Mouse (Mus musculus) G1E (cell line): ENCODE data around the gene Sdhd. TPM values are rescaled to one million over a fixed set of nuclear protein-coding genes. Genes with fewer than 3 reads are reported as not detected.
"Not testable (repeated sequence)": the region's sequence is repeated elsewhere in the genome, so short reads cannot be mapped to it uniquely, and the experiment has no call there.

ENCODE experiments used
- ATAC-seq: 2 replicates; pipeline ENCODE4 v1.8.0; 2016; ENCODE audit warnings: mild to moderate bottlenecking; ENCODE audit not compliant: insufficient number of reproducible peaks, poor library complexity, low FRiP score, severe bottlenecking; ENCODE audit errors: extremely low read depth
- DNase-seq: peaks from one replicate; pipeline ENCODE4 v3.0.0; 2012; ENCODE audit warnings: low spot score
- H3K27me3 ChIP-seq: 2 replicates; pipeline ENCODE4 v1.6.1; 2012; ENCODE audit warnings: mild to moderate bottlenecking, low read length, inconsistent platforms; ENCODE audit not compliant: insufficient read depth
- H3K36me3 ChIP-seq: replicated peaks from 2 replicates; pipeline ENCODE3; 2012; ENCODE audit warnings: mild to moderate bottlenecking, inconsistent platforms
- H3K4me1 ChIP-seq: 2 replicates; pipeline ENCODE4 v1.6.1; 2012; ENCODE audit warnings: low read depth, low read length, inconsistent platforms, mixed read lengths; ENCODE audit not compliant: insufficient read depth
- H3K4me3 ChIP-seq: 2 replicates; pipeline ENCODE4 v1.5.1; 2012; ENCODE audit warnings: low read depth, mild to moderate bottlenecking, inconsistent platforms, low read length, moderate library complexity, mixed read lengths
- H3K9me3 ChIP-seq: replicated peaks from 2 replicates; pipeline ENCODE4 v1.6.1; 2012; ENCODE audit warnings: inconsistent platforms
- CTCF ChIP-seq: IDR thresholded peaks from 2 replicates; pipeline ENCODE4 v1.5.1; 2012; ENCODE audit warnings: low read depth, low read length, inconsistent platforms, mixed read lengths
- GATA1 ChIP-seq: IDR thresholded peaks from 2 replicates; pipeline ENCODE4 v1.6.1; 2012; ENCODE audit warnings: borderline replicate concordance, low read length, inconsistent platforms, mixed read lengths
- GATA2 ChIP-seq: IDR thresholded peaks from 2 replicates; pipeline ENCODE4 v1.6.1; 2012; ENCODE audit warnings: low read depth, low read length, inconsistent platforms, borderline replicate concordance
- POLR2AphosphoS5 ChIP-seq: IDR thresholded peaks from 2 replicates; pipeline ENCODE4 v1.6.1; 2012; ENCODE audit warnings: low read depth, low read length, inconsistent platforms; ENCODE audit not compliant: insufficient replicate concordance
- TAL1 ChIP-seq: conservative IDR thresholded peaks from 2 replicates; pipeline ENCODE4 v1.6.1; 2012; ENCODE audit warnings: low read depth, low read length, inconsistent platforms, mixed read lengths
- polyA plus RNA-seq: library from polyadenylated mRNA; stranded (reverse); fragments of >175 nt; gene quantifications from 2 replicates; pipeline ENCODE4 v1.2.3, GENCODE M21; 2012
- total RNA-seq, 2 experiments: library from RNA; stranded (forward) in 1 of 2; stranded (reverse) in 1 of 2; fragments of 200-1000 nt in 1 of 2; fragments of >200 nt in 1 of 2; fragmentation: Nextera tagmentation in 1 of 2; gene quantifications; 2 replicates each; pipeline ENCODE4 v1.2.3; 2014 to 2017

Sdhd gene
- 103 and 109 TPM in 2 replicates for total RNA-seq (2014; fragmentation: Nextera tagmentation)
- 267 and 296 TPM in 2 replicates for total RNA-seq (2017)
- polyA plus RNA-seq, result 32.3 and 45.2 TPM in 2 replicates

DNA sequence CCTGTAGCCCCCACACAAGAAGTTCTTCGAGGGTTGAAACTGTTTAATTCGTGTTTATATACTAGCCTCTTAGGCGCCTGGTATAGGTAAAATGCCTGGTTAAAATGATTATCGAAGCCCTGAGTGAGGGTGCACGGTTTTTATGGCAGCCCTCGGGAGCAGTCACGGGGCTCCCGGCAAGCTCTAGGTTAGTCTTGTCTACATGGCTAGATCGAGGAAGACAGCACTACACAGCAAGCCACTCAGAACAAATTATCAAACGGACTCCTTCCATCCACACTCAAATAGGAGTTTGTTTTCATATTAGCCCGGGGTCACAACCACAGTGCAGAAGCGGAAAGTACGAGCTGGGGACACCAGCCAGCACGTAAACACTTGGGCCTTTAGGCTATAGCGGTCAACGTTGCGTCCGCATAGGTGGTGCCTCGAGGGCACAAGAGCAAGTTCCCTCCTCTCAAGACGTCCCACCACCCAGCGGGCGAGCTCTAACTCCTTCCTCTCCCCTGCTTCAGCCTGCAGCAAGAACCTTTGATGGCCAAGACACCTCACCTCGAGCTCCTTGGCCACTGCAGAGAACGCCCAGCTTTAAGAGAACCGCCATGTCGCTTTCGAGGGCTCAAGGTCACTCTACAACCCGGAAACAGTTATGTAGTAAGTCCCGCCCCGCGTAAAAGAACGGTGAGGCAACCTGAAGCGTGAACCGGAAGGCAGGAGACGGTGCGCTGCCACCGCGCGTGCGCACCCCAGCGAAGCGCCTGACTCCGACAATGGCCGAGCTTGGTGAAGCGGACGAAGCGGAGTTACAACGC lies at the start of gene Sdhd, which contains the start of gene Timm8b:
Sdhd (minus strand) TSS at position 624 of the 809 bp plus-strand sequence.
Timm8b (plus strand) TSS at position 722 of the 809 bp plus-strand sequence.
- no peak for TF ChIP-seq TAL1
- no peak for TF ChIP-seq POLR2AphosphoS5
- TF ChIP-seq GATA1, result no peak
- peaks cover 36% of the 10 kb centered on the region for H3K4me1 ChIP-seq
- peak; percentile 86 for ATAC-seq
- H3K4me3 ChIP-seq, result peak within 1 kb of the TSS; percentile 97
- H3K9me3 ChIP-seq, result no peaks in the 10 kb centered on the region
- H3K27me3 ChIP-seq, result no peaks in the 10 kb centered on the region
- peaks cover 53% of the 10 kb centered on the region for H3K36me3 ChIP-seq
- peak; percentile 84 for DNase-seq

DNA sequence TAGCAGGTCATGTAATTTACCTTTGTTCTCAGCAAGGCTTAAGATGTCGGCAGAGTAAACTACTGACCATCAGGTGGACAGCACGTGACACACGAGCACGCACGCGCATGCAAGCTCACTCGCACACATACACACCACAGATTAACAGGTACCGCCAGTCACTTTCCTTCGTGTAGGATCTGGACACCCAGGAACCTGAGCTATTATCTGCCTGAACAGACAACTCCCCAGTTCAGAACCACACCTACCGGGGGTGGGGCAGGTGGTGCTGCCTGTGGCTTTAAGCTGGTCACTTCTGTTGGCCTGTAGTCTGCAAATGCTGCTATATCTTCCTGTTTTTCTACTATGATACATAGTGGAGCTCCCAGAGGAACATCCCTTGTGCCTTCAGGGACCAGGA lies 46.9 kb upstream of the Sdhd start:
- Histone ChIP-seq H3K27me3 (no peaks in the 10 kb centered on the region), H3K9me3 (no peaks in the 10 kb centered on the region), H3K4me1 (peaks cover 17% of the 10 kb centered on the region), H3K4me3 (no peak overlapping the region), H3K36me3 (peaks cover 93% of the 10 kb centered on the region)
- no peak for DNase-seq
- ATAC-seq, result no peak
- TF ChIP-seq TAL1, result no peak
- no peak for TF ChIP-seq GATA1
- no peak for TF ChIP-seq GATA2
- no peak for TF ChIP-seq CTCF
- TF ChIP-seq POLR2AphosphoS5, result no peak

DNA sequence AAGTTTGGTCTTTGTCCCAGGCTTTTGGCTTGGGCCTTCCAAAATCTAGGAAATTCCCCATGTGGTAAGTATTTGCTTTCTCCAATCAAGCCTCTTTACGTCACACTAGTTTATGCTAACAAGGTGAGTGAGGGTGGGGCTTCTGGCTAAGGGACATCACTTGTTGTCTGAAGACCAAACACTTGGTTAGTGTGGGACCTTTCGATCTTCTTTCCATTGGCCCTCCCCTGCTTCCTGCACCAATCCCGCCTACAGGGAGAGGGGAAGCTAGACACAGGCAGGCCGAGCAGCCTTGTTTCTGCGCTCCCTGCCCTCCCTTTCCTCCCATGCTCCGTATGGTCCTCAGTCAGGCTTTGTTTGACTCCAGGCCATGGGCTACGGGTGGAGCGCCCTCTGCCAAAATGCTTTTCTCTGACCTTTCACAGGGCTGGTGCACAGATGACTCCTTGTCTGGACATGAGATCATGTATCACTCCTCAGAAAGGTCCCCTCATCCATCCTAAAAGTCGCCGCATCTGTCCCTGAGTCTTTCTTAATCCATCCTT lies 43.3 kb upstream of the Sdhd start:
- no peak for ATAC-seq
- DNase-seq, result no peak
- Histone ChIP-seq H3K9me3 (no peaks in the 10 kb centered on the region), H3K36me3 (peaks cover 96% of the 10 kb centered on the region), H3K4me1 (peaks cover 11% of the 10 kb centered on the region; the same call in 1 of the 2 replicates), H3K4me3 (no peak overlapping the region), H3K27me3 (no peaks in the 10 kb centered on the region)
- TF ChIP-seq TAL1, result no peak
- TF ChIP-seq POLR2AphosphoS5, result no peak
- TF ChIP-seq CTCF, result no peak
- no peak for TF ChIP-seq GATA2
- no peak for TF ChIP-seq GATA1

DNA sequence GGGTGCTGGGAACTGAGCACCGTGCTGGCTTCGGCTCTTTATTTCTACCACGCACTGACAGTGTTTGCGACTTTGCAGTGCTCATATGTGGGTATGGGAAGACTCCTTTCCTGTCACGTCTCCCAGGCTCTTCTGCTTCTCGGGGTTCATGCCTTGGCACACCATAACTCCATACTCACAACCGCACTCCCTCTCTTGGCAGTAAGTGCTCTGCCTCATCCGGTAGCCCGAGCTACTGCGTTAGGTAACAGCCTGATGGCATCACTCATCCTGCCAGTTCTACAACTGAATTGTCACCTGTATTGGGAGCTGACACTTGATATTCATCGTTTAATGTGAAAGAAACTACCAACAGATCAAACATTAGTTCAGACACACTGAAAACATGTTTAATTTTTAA lies 30.7 kb upstream of the Sdhd start:
- H3K4me1 ChIP-seq, result peaks cover 10% of the 10 kb centered on the region
- no peaks in the 10 kb centered on the region for H3K27me3 ChIP-seq
- no peak overlapping the region for H3K4me3 ChIP-seq
- H3K9me3 ChIP-seq, result no peaks in the 10 kb centered on the region
- TF ChIP-seq TAL1 (no peak), CTCF (no peak), GATA2 (no peak), POLR2AphosphoS5 (no peak)
- ATAC-seq, result no peak
- DNase-seq, result no peak
- peaks cover 61% of the 10 kb centered on the region for H3K36me3 ChIP-seq

DNA sequence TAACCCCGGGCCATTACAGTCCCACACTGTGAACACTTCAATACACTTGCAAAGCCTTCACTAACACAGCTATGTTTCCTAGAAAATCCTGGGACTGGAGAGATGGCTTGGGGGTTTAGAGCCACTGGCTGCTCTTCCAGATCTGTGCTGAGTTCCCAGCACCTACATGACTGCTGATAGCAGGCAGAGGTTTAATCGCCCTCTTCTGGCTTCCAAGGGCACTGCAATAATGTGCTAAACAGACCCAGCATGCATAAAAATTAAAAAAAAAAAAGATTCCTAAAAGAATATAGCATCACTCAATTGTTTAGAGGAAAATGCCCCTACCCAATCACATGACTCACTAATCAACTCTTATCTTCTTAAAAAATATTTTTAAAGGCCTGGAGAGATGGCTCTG lies 29.4 kb upstream of the Sdhd start:
- no peak for DNase-seq
- TF ChIP-seq TAL1, result no peak
- TF ChIP-seq GATA2, result no peak
- no peak for TF ChIP-seq GATA1
- TF ChIP-seq POLR2AphosphoS5, result no peak
- no peak for TF ChIP-seq CTCF
- ATAC-seq, result no peak
- H3K4me3 ChIP-seq, result no peak overlapping the region
- peaks cover 10% of the 10 kb centered on the region for H3K4me1 ChIP-seq
- no peaks in the 10 kb centered on the region for H3K9me3 ChIP-seq
- H3K27me3 ChIP-seq, result no peaks in the 10 kb centered on the region
- H3K36me3 ChIP-seq, result peaks cover 49% of the 10 kb centered on the region

DNA sequence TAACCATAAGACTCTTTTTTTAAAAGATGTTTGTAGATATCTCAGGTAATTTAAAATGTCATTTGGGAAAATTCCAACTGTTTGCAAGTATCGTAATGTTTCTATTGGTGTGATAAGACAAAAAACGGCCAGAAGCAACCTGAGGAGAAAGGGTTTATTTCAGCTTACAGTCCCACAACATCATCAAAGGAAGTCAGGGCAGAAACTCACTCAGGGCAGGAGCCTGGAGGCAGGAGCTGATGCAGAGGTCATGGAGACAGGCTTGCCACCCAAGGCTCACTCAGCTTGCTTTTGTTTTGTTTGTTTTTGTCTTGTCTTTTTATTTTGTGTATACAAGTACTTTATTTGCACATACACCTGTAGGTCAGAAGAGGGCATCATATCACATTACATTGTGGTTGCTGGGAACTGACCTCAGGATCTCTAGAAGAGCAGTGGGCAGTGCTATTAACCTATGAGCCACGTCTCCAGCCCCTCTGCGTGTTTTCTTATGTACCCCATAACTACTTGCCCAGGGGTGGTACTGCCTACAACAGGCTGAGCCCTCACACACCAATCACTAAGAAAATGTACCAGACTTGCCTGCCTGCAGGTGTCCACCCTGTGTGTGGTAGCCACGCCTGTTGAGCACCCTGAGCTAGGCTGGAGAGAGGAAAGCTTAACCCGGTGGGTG lies 28.5 kb upstream of the Sdhd start:
- no peaks in the 10 kb centered on the region for H3K27me3 ChIP-seq
- DNase-seq (no peak), ATAC-seq (no peak)
- H3K4me3 ChIP-seq, result peak overlapping the region; percentile 50; the same call in 1 of the 2 replicates
- no peaks in the 10 kb centered on the region for H3K9me3 ChIP-seq
- peaks cover 41% of the 10 kb centered on the region for H3K36me3 ChIP-seq
- H3K4me1 ChIP-seq, result peaks cover 10% of the 10 kb centered on the region
- TF ChIP-seq TAL1 (no peak), POLR2AphosphoS5 (no peak), GATA2 (no peak), GATA1 (no peak)

DNA sequence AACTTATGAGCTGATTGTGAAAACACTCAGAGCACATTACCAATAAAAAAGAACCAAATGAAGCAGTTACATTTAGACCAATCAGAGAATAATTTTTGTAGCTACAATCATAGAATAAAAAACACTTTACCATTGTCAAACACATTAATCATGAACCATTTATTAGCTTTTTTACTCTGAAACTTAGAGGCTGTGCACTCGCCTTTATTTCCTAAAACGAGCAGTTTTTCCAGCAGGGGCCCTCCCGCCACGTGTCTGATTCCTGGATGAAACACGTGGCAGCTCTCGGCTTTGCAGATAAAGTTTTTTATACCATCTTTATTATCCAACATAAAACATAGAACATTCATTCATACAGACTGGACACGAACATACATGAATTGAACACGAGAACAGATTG lies 27.3 kb upstream of the Sdhd start:
- Histone ChIP-seq H3K4me1 (peaks cover 10% of the 10 kb centered on the region), H3K36me3 (peaks cover 30% of the 10 kb centered on the region)
- H3K27me3 ChIP-seq, H3K4me3 ChIP-seq, H3K9me3 ChIP-seq, ATAC-seq, DNase-seq: not testable (repeated sequence)
